Mouse (Mus musculus): ENCODE data around the gene Cnnm1. TPM values are rescaled to one million over a fixed set of nuclear protein-coding genes. Genes with fewer than 3 reads are reported as not detected.

Gene Cnnm1
- polyA plus RNA-seq (2014; fragmentation: Nextera tagmentation; extraction: Ambion mirVana) = 0.29 and 0.31 TPM in 2 replicates

DNA sequence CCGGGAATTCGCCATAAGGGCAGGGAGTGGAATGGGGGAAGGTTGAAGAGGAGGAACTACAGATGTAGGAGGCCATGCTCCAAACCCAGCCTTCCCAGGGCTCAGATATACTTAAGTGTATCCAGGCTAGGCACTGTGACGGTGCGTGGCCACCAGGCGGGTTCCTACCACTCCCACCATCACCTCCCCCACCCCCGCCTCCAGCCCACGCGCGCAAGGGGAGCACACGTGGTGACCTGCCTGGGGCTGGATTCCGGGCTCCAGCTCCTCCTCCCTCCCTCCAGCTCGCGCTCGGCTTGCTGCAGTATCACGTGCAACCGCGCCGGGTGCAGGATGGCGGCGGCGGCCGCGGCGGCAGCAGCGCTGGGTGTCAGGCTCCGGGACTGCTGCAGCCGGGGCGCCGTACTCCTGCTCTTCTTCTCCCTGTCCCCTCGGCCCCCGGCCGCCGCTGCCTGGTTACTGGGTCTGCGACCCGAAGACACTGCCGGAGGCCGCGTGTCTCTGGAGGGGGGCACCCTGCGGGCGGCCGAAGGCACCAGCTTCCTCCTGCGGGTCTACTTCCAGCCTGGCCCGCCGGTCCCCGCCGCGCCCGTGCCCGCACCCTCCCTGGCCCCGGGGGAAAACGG is at the start of gene Cnnm1:
TSS of gene Cnnm1 (plus strand) at position 325 of the 626 bp plus-strand sequence.
- Histone ChIP-seq H3K4me2 (ENCODE audit: low read depth) (peak within 1 kb of the TSS; percentile 100), H3K4me1 (ENCODE audit: control insufficient read depth, insufficient read depth, low read length) (no peaks in the 10 kb centered on the region), H3K4me3 (ENCODE audit: low read depth, low read length) (peak within 1 kb of the TSS; percentile 70), H3K27ac (ENCODE audit: low read depth, low read length) (no peak within 1 kb of the TSS), H3K9ac (ENCODE audit: low read length) (peak within 1 kb of the TSS; percentile 63), H3K27me3 (ENCODE audit: control insufficient read depth, insufficient read depth, low read length) (peaks cover 30% of the 10 kb centered on the region), H3K9me3 (ENCODE audit: control insufficient read depth, low read length) (no peaks in the 10 kb centered on the region), H3K36me3 (ENCODE audit: control insufficient read depth, insufficient read depth, low read length) (no peaks in the 10 kb centered on the region)
- WGBS = under 1% methylated on average over 46 of the region's 51 CpGs
- DNase-seq (ENCODE audit: low spot score) (peak; percentile 84), ATAC-seq (ENCODE audit: insufficient read depth, low FRiP score, low TSS enrichment) (peak; percentile 71)

DNA sequence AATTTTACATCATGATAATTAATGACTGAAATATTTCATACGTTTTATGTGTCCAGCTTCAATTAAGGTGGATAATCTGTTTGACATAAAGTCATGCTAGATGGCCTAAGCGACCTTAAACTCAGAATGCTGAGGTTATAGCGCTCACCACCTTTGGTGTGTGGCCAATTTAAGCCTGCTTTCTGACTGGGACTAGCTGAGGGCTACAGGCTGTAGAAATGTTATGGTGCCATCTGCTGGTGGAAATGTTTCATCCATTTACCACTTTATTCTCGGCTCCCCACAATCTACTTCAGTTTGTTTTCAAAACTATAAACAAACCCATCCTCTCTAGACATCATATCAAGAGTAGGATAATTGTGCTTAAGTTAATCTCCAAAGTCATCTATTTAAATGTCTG is 43.9 kb upstream of the Cnnm1 start:
- H3K4me2 ChIP-seq (ENCODE audit: low read depth) = no peak overlapping the region
- peak; percentile 55 for DNase-seq (ENCODE audit: low spot score)
- no peak overlapping the region for H3K27ac ChIP-seq (ENCODE audit: low read depth, low read length)
- H3K4me1 ChIP-seq (ENCODE audit: control insufficient read depth, insufficient read depth, low read length) = no peaks in the 10 kb centered on the region
- no peaks in the 10 kb centered on the region for H3K9me3 ChIP-seq (ENCODE audit: control insufficient read depth, low read length)
- 6% methylated on average over 4 of the region's 4 CpGs for WGBS
- no peak overlapping the region for H3K4me3 ChIP-seq (ENCODE audit: low read depth, low read length)
- H3K9ac ChIP-seq (ENCODE audit: low read length) = no peak overlapping the region
- H3K36me3 ChIP-seq (ENCODE audit: control insufficient read depth, insufficient read depth, low read length) = no peaks in the 10 kb centered on the region
- H3K27me3 ChIP-seq (ENCODE audit: control insufficient read depth, insufficient read depth, low read length) = no peaks in the 10 kb centered on the region
- ATAC-seq (ENCODE audit: insufficient read depth, low FRiP score, low TSS enrichment) = no peak; the same call in 1 of the 2 replicates

DNA sequence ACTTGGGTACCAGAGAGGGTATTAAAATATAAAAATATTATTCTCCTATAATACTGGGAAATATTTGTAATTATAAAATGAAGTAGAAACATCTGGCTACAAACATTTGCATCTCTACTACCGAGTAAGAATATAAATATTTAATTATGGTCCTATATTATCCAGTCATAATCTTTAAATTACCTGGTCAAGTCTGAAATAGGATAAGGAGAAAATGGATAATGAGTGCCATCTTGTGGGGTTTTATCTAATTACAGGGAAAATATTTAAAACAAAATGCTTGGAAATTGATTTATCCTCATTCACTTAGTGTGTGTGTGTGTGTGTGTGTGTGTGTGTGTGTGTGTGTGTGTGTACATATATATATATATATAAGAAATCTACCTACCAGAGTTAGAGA is 33.1 kb upstream of the Cnnm1 start:
- H3K4me1 ChIP-seq (ENCODE audit: control insufficient read depth, insufficient read depth, low read length) = no peaks in the 10 kb centered on the region
- ATAC-seq (ENCODE audit: insufficient read depth, low FRiP score, low TSS enrichment) = no peak
- no peak overlapping the region for H3K4me2 ChIP-seq (ENCODE audit: low read depth)
- no peak overlapping the region for H3K4me3 ChIP-seq (ENCODE audit: low read depth, low read length)
- no peak overlapping the region for H3K9ac ChIP-seq (ENCODE audit: low read length)
- DNase-seq (ENCODE audit: low spot score) = no peak
- H3K36me3 ChIP-seq (ENCODE audit: control insufficient read depth, insufficient read depth, low read length) = no peaks in the 10 kb centered on the region
- H3K9me3 ChIP-seq (ENCODE audit: control insufficient read depth, low read length) = no peaks in the 10 kb centered on the region
- no peak overlapping the region for H3K27ac ChIP-seq (ENCODE audit: low read depth, low read length)
- 43% methylated on average over 1 of the region's 1 CpGs for WGBS
- no peaks in the 10 kb centered on the region for H3K27me3 ChIP-seq (ENCODE audit: control insufficient read depth, insufficient read depth, low read length)

DNA sequence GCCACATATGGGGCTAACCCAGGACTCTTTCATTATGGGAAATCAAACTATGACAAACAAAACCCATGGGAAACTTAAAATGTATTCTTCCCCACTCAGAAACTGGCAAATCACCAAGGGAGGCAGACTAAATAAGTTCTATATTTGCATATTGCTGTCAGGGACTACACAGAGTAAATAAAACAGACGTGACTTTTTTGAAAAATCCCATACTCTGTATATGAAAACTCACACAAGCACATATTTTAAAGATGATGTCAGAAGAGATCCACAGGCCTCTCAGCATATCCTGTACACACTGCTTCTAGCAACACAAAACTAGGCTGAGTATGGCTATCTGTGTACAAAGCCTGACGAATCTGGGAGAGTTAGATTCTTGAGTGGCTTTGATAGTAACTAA is 24.7 kb upstream of the Cnnm1 start:
- no peak overlapping the region for H3K27ac ChIP-seq (ENCODE audit: low read depth, low read length)
- H3K4me1 ChIP-seq (ENCODE audit: control insufficient read depth, insufficient read depth, low read length) = no peaks in the 10 kb centered on the region
- H3K9me3 ChIP-seq (ENCODE audit: control insufficient read depth, low read length) = no peaks in the 10 kb centered on the region
- H3K4me2 ChIP-seq (ENCODE audit: low read depth) = no peak overlapping the region
- ATAC-seq (ENCODE audit: insufficient read depth, low FRiP score, low TSS enrichment) (no peak), DNase-seq (ENCODE audit: low spot score) (no peak)
- no peak overlapping the region for H3K9ac ChIP-seq (ENCODE audit: low read length)
- no peak overlapping the region for H3K4me3 ChIP-seq (ENCODE audit: low read depth, low read length)
- H3K27me3 ChIP-seq (ENCODE audit: control insufficient read depth, insufficient read depth, low read length) = no peaks in the 10 kb centered on the region
- H3K36me3 ChIP-seq (ENCODE audit: control insufficient read depth, insufficient read depth, low read length) = no peaks in the 10 kb centered on the region
- 88% methylated on average over 2 of the region's 2 CpGs for WGBS

DNA sequence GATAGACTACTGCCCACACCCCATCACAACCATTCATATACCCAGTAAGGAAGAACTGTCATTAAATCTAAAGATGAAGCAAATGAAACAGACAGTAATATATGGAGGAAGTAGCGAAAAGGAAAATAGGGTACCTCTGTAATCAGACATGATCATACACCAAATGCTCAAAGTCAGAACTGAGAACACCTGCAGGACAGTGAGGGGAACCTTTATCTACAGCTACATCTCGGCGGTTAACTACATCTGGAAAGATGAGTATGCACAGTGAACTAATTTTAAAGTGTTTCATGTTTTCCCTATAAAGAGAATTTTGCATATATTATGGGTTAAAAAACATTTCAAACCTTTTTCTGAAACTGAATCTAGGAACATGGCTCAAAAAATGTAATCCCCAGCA is 19.7 kb upstream of the Cnnm1 start:
- Histone ChIP-seq H3K4me2 (ENCODE audit: low read depth) (no peak overlapping the region), H3K27me3 (ENCODE audit: control insufficient read depth, insufficient read depth, low read length) (no peaks in the 10 kb centered on the region), H3K27ac (ENCODE audit: low read depth, low read length) (no peak overlapping the region), H3K9me3 (ENCODE audit: control insufficient read depth, low read length) (no peaks in the 10 kb centered on the region), H3K4me3 (ENCODE audit: low read depth, low read length) (no peak overlapping the region), H3K4me1 (ENCODE audit: control insufficient read depth, insufficient read depth, low read length) (no peaks in the 10 kb centered on the region), H3K36me3 (ENCODE audit: control insufficient read depth, insufficient read depth, low read length) (no peaks in the 10 kb centered on the region), H3K9ac (ENCODE audit: low read length) (no peak overlapping the region)
- no peak for DNase-seq (ENCODE audit: low spot score)
- ATAC-seq (ENCODE audit: insufficient read depth, low FRiP score, low TSS enrichment) = no peak
- WGBS = 87% methylated on average over 3 of the region's 3 CpGs

DNA sequence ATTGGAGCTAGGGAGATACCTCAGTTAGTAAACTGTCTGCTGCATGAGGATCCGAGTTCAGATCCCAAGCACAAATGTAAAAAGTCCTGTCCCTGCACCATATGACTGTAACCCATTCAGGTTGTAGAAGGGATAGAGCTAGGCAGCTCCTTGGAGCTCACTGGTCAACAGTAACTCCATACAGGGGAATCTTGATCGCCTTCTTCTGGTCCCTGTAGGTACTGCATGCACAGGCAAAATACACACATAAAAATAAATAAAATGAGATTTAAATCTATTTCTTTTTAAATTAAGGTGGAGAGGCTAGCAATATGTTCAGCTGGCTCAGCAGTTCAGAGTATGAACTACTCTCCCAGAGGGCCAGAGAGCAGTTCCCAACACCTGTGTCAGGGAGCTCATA is 16.2 kb upstream of the Cnnm1 start:
- 80% methylated on average over 2 of the region's 2 CpGs for WGBS
- H3K27me3 ChIP-seq (ENCODE audit: control insufficient read depth, insufficient read depth, low read length) = no peaks in the 10 kb centered on the region

DNA sequence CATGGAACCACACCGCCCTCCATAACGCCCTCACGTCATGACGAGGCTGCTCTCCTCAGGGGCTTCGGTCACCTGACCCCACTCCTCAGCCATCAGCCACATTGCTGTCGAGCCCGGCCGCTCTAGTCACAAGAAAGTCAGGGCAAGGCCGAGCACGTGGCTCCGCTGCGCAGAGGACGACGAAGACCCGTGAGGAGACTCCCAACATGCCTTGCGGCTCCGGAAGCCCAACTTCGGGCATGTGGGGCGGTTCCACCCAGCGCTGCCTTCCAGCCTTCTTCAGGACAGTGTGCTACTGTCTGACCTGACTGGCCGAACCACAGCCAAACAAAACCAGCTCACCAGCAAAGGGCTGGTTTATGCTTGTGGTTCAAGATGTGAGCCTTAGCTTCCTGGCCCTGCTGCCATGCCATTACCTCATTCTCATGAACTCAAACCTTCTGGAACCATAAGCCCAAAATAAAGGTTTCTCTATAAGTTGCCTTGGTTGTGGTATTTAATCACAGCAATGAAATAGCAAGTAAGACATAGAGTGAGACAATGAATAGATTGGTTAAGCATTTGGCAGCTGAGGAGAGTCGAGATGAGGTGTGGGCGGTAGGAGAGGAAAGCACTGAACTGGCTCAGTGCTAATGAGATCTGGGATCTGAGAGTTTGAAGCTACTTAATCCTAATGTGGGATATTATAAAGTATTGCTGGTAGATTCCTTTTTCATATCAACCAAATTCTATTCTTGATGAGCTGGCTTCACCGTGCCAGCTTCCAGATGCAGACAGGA is 12.6 kb upstream of the Cnnm1 start:
- H3K4me2 ChIP-seq (ENCODE audit: low read depth) = no peak overlapping the region
- WGBS = 87% methylated on average over 24 of the region's 24 CpGs
- no peak overlapping the region for H3K9ac ChIP-seq (ENCODE audit: low read length)
- H3K27ac ChIP-seq (ENCODE audit: low read depth, low read length) = no peak overlapping the region
- H3K9me3 ChIP-seq (ENCODE audit: control insufficient read depth, low read length) = no peaks in the 10 kb centered on the region
- DNase-seq (ENCODE audit: low spot score) (no peak), ATAC-seq (ENCODE audit: insufficient read depth, low FRiP score, low TSS enrichment) (no peak)
- H3K4me1 ChIP-seq (ENCODE audit: control insufficient read depth, insufficient read depth, low read length) = no peaks in the 10 kb centered on the region
- H3K4me3 ChIP-seq (ENCODE audit: low read depth, low read length) = no peak overlapping the region
- no peaks in the 10 kb centered on the region for H3K36me3 ChIP-seq (ENCODE audit: control insufficient read depth, insufficient read depth, low read length)
- no peaks in the 10 kb centered on the region for H3K27me3 ChIP-seq (ENCODE audit: control insufficient read depth, insufficient read depth, low read length)

More for the DNA sequence above, 16.2 kb upstream of the Cnnm1 start:
- Histone ChIP-seq H3K9me3 (ENCODE audit: control insufficient read depth, low read length) (no peaks in the 10 kb centered on the region), H3K27ac (ENCODE audit: low read depth, low read length) (no peak overlapping the region), H3K4me3 (ENCODE audit: low read depth, low read length) (no peak overlapping the region), H3K9ac (ENCODE audit: low read length) (no peak overlapping the region), H3K4me2 (ENCODE audit: low read depth) (no peak overlapping the region), H3K4me1 (ENCODE audit: control insufficient read depth, insufficient read depth, low read length) (no peaks in the 10 kb centered on the region), H3K36me3 (ENCODE audit: control insufficient read depth, insufficient read depth, low read length) (no peaks in the 10 kb centered on the region)
- ATAC-seq (ENCODE audit: insufficient read depth, low FRiP score, low TSS enrichment) (no peak), DNase-seq (ENCODE audit: low spot score) (no peak)

DNA sequence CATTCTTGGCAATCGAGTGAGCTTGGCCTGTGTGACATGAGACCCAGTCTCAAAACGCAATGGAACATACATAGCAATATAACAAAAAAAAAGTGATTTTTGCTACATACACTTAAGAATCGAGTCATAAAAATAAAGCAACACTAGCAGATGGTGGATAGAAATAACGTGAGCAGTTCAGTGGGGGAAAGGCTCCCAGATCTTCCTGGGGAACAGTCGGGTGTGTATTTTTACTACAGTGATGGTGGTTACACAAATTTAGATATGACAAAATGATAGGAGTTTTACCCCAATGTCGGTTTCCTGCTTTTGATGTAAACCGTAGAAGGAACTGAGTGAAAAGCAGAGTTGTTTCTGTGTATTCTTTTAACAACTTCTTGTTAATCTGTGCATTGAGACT is 990 bp upstream of the Cnnm1 start:
- Histone ChIP-seq H3K4me1 (ENCODE audit: control insufficient read depth, insufficient read depth, low read length) (no peaks in the 10 kb centered on the region), H3K4me3 (ENCODE audit: low read depth, low read length) (no peak overlapping the region), H3K36me3 (ENCODE audit: control insufficient read depth, insufficient read depth, low read length) (no peaks in the 10 kb centered on the region), H3K27me3 (ENCODE audit: control insufficient read depth, insufficient read depth, low read length) (peaks cover 30% of the 10 kb centered on the region), H3K4me2 (ENCODE audit: low read depth) (no peak overlapping the region), H3K27ac (ENCODE audit: low read depth, low read length) (no peak overlapping the region), H3K9me3 (ENCODE audit: control insufficient read depth, low read length) (no peaks in the 10 kb centered on the region), H3K9ac (ENCODE audit: low read length) (no peak overlapping the region)
- 88% methylated on average over 7 of the region's 7 CpGs for WGBS
- ATAC-seq (ENCODE audit: insufficient read depth, low FRiP score, low TSS enrichment) (no peak), DNase-seq (ENCODE audit: low spot score) (no peak)
